Mouse (Mus musculus): ENCODE results near the gene Gucd1.

The Gucd1 gene

GRCm38 (mm10) chr10:75322966-75323365 is 194.8 kb downstream of the Gucd1 start:
- no peak for DNase-seq (ENCODE audit: low spot score)

- DNase-seq (ENCODE audit: low spot score), result no peak
Observed at GRCm38 (mm10) chr10:75320321-75320720, 197.5 kb downstream of the Gucd1 start.

DNA sequence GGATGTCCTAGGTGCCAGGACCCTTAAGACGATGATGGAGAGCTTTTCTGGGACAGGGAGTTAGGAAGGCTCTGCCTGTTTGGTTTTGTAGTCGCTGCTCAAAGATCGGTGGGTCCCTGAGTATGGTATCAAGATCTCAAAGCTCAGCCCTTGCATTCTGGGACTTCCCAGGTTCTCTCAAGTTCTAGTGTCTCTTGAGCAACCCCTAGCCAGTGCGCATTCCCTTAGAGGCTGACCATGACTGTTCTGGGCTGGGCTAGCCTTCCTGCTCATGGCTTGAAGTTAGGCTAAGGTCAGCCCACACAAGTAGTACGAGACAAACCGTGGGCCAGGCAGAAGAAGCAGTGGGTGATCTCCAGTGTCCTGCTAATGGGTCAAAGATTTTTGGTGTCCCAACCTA is 199.6 kb downstream of the Gucd1 start:
- DNase-seq (ENCODE audit: low spot score), result no peak

DNA sequence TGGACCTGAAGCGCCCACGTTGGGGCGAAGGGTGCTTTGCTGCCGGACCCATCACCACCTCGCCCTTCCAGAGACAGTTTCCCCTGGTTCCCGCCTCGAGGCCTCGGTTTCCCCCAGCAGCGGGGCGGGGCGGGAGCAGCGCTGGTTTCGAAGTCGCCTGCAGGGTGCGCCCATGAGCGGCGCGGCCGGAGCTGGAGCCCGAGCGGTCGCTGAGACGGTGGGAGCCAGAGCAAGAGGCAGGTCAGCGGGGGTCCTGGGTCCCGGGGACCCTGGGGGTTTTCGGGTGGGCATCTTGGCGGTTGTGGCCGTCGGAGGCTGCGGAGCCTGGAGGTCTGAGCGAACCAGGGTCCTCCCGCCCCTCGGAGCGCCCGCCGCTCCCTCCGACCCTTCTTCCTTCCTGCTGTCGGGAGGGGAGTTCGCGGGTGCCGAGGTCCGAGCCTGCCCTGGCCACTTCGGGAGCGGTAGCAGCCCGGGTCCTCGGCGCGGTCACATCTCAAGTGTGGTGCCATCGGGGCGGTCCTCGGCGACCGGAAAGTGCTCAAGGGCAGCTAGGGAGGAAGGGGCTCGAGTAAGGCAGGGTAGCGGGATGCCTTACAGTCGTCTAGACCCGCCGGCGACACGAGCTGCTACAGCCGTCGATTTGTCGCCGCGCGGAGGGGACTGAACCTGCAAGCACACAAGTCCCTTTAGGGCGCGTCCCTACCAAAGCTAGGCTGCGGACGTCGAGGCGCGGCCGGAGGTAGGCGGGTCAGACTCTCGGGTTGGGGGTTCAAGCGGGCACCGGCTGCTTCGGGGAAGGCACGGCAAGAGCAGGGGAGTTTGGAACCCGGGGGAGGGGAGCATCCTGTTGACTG is 200.6 kb downstream of the Gucd1 start:
- peak; percentile 58 for DNase-seq (ENCODE audit: low spot score)

GRCm38 (mm10) chr10:75316872-75316907 is 201.1 kb downstream of the Gucd1 start, which contains the start of gene Adora2a:
Gene Adora2a (plus strand): TSS chr10:75316877.
- DNase-seq (ENCODE audit: low spot score), result no peak

- DNase-seq (ENCODE audit: low spot score), result no peak
Observed at GRCm38 (mm10) chr10:75316472-75316871, 201.3 kb downstream of the Gucd1 start.

GRCm38 (mm10) chr10:75315756-75316155 is 202.0 kb downstream of the Gucd1 start:
- DNase-seq (ENCODE audit: low spot score), result no peak

GRCm38 (mm10) chr10:75314190-75314980 is 203.4 kb downstream of the Gucd1 start:
- no peak for DNase-seq (ENCODE audit: low spot score)

DNA sequence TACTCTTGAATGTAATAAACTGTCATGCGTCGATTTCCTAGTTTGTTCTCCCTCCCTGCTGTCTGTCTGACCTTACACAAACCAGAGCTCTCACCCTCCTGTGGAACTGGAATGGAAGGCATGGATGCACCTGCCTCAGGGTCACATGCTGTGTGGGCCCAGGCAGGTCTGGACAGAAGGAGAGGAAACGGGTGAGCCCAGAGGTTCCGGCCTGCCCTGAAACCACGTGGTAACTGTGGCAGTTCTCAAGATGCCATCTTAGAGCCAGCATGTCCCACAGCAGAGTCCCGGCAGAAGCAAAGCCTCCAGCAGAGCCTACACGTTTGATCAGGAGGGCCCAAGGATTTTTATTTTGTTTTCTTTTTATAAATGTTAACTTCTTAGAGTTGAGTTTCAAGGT is 205.4 kb downstream of the Gucd1 start:
- no peak for DNase-seq (ENCODE audit: low spot score)

GRCm38 (mm10) chr10:75307130-75307529 is 210.6 kb downstream of the Gucd1 start:
- no peak for DNase-seq (ENCODE audit: low spot score)

GRCm38 (mm10) chr10:75304413-75304812 is 213.4 kb downstream of the Gucd1 start:
- DNase-seq (ENCODE audit: low spot score), result no peak

- DNase-seq (ENCODE audit: low spot score), result no peak
Observed at GRCm38 (mm10) chr10:75304049-75304405, 213.7 kb downstream of the Gucd1 start.

- no peak for DNase-seq (ENCODE audit: low spot score)
Observed at GRCm38 (mm10) chr10:75303324-75304048, 214.3 kb downstream of the Gucd1 start.

DNA sequence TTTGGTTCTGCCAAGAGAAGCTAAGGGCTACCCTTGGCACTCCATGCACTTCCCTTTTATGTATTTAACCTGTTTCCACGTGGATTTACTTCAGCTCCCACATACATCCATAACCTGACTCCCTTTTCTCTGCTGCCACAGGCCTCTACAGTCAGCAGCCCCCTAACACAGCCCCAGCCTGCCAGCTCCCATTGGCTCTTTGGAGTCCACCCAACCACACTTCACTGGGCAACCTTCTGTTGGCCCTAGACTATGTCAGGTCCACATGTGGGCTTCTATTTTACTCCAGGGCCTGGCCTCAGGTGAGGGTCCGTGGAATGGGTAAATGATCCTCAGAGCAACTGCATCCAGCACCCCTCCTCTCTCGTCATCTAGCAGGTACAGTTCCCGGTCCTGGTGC is 215.2 kb downstream of the Gucd1 start:
- no peak for DNase-seq (ENCODE audit: low spot score)

DNA sequence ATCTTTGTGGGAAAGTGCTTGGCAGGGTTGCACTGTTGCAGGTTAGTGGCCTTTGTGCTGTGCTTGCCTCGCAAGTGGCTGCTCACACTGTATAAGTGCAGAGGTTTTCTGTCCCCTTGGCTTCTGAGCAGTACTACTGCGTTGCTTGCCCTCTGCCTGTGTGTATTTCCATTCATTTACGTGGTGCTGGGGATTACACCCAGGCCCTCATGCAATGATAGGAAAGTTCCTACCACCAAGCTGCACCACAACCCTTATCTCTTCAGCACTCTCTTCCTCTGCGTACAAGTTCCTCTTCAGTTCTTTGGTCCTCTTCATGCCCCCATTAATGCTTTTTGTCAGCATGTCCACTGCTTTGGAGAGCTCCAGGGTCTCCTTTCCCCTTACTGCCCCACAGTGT is 215.8 kb downstream of the Gucd1 start:
- no peak for DNase-seq (ENCODE audit: low spot score)

- no peak for DNase-seq (ENCODE audit: low spot score)
Observed at GRCm38 (mm10) chr10:75301195-75301806, 216.5 kb downstream of the Gucd1 start.
